Mouse (Mus musculus) G1E (cell line): ENCODE data around the gene Zfp992.

Experiments used
- CTCF ChIP-seq: IDR thresholded peaks from 2 replicates; pipeline ENCODE4 v1.5.1; 2012; ENCODE audit warnings: low read depth, low read length, inconsistent platforms, mixed read lengths
- GATA1 ChIP-seq: IDR thresholded peaks from 2 replicates; pipeline ENCODE4 v1.6.1; 2012; ENCODE audit warnings: borderline replicate concordance, low read length, inconsistent platforms, mixed read lengths
- TAL1 ChIP-seq: conservative IDR thresholded peaks from 2 replicates; pipeline ENCODE4 v1.6.1; 2012; ENCODE audit warnings: low read depth, low read length, inconsistent platforms, mixed read lengths

DNA sequence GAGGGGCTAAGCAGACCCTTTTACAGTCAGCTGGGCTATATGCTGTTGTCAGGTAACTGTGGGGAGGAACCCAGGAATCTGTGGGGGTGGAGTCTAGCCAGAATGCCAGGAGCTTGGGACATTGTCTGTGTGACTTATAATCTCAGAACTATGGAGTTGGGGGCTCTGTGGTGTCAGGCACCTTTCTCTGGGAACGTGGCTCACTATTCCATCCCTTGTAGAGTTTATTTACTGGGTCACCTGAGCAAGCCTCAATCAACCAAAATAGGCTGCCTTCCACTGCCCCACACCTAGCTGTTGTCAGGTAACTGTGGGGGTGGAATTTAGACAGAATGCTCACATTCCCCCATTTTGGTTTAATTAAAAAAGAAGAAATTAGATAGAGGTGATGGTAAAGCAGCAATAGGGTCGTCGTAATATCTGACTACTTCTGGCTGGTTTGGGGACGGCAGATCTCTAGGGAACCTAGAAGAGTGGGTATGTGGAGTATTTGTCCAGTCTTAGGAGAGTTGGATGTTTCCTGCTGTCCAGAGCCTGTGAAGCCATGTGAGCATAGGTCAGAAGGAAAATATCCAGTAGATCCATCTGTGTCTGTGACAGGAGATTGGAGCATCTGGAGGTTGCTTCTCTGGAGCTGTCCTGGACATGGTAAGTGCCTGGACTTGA is 7.4 kb downstream of the Zfp992 start:
- TF ChIP-seq GATA1 (no peak), CTCF (no peak), TAL1 (no peak)
